Mouse (Mus musculus) frontal cortex, postnatal 10 days (tissue): Measurements from ENCODE around the gene Plpp1.

Source experiments
- DNase-seq, 2 experiments: peaks; one replicate each; pipeline ENCODE4 v3.0.0; 2022; ENCODE audit warnings: low spot score in 2 of 2, mixed read lengths in 1 of 2

Plpp1 gene

DNA sequence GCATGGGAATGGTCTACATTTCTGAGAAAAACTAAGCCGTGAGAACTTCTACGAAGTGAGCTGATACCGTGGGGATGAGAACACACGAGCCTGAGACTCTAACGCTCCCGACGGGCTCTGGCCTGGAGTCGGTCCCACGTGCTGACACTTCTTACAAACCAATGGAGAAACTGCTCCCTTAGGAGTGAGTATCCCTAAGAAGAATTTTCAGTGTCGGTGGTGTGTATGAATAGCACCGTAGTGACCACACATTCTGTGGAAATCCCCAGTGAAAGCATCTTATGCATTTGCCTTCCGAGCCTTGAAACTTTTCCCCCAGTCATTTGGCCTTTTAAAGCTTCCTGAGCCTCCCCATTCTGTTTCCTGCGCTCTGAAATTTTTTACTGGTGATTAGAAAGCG is 27.7 kb upstream of the Plpp1 start:
- DNase-seq = no peak

DNA sequence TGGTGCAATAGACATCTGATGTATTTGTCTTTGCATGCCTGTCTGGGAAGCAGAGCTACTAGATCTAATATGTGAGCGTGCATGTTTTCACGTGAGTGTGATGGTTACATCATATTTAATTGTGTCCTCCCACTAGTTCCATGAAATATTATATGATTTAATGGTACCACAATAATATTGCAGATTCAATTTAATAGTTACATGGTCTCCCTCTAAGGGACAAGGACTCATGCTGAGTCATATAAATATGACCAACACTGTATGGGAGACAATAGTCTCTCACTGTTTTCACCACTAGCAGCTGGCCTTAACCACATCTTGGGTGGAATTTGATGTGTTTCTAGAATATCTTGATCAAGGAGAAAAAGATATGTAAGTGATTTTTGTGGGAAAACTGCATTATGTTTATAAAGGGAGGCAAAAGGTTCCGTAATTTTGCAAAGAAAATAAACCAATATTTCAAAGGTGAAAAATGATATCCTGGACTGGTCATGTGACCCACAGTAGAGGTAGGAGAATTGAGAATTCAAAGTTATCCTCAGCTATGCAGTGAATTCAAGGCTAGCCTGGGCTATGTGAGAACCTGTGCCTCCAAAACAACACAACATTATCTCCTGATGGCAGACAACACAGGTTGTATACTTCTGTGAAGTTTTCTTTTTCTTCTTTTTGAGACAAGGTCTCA is 26.5 kb upstream of the Plpp1 start:
- no peak for DNase-seq

DNA sequence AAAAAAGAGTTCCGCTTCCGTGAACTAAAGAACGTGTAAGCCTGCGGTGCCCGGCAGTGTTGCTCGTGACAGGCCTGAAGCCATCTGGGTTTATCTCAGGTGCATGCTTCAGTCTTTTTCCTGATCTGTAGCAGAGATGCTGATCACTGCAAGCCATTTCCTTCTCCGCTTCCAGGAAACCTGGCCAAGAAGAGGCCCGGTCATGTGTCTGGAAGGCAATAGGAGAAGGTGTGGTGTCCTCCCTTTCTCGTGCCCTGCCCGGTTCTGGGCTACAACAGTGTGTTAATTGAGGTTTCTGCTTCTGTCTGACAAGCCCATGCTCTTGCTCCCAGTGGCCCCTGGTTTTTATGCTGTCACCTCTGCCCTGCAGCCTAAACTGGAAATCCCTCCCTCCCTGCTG is 24.7 kb upstream of the Plpp1 start:
- no peak for DNase-seq

DNA sequence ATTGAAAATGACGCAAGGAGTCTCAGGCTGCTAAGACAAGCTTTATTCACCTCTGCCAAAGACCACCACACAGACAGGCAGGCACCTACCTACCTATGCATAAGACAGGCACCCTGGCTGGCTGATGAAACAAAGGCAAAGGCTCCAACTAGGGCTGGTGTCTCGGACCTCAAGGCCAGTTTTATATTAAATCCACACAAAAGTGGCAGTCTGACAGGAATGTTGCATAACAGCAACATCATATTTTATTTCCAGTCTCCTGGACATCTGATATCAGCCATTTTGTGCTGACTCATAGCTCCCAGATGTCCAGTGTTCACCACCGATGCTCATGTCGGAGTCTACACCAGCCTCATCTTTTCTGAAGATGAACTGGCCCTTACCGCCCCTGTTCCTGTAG is 22.2 kb upstream of the Plpp1 start:
- DNase-seq = no peak

DNA sequence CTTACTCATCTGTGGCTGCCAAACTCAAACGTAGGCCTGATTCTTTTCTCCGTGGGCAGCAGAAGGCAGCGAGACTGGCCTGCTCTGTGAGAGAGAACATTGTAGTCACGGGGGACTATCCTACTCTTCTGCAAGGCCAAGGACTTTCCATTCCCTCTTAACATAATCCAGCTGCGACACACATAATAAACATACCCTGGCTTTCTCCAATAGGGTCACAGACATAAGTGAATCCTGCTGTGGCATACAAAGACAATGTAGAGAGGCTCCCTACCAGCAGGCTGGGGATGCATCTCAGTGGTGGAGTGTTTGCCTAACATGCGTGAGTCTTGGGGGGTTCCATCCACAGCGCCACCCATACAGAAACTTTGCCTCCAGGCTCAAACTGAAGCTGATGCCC is 15.3 kb upstream of the Plpp1 start:
- DNase-seq = no peak

DNA sequence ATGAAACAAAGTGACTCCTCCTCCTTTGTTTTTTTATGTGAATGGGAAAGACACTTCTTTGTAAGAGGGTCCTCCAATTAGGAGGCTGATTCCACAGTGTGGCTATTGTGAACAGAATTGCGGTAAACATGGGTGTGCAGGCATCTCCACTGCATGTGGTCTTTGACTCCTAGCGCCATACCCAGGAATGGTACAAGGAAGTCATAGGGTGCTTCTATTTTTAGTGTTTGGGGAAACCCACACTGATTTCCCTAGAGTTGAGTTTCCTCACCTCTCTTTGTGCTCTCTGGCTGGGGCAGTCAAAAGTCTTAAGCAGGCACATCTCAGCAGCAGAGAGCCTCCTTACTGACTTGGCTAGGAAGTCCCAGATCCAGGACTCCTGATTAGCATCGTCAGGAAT is 14.4 kb upstream of the Plpp1 start:
- DNase-seq = no peak

- no peak for DNase-seq
Measured at GRCm38 (mm10) chr13:112786942-112787533, 13.6 kb upstream of the Plpp1 start.

GRCm38 (mm10) chr13:112790774-112791173 is 9.8 kb upstream of the Plpp1 start:
- DNase-seq = no peak

GRCm38 (mm10) chr13:112791906-112792305 is 8.7 kb upstream of the Plpp1 start:
- no peak for DNase-seq

DNA sequence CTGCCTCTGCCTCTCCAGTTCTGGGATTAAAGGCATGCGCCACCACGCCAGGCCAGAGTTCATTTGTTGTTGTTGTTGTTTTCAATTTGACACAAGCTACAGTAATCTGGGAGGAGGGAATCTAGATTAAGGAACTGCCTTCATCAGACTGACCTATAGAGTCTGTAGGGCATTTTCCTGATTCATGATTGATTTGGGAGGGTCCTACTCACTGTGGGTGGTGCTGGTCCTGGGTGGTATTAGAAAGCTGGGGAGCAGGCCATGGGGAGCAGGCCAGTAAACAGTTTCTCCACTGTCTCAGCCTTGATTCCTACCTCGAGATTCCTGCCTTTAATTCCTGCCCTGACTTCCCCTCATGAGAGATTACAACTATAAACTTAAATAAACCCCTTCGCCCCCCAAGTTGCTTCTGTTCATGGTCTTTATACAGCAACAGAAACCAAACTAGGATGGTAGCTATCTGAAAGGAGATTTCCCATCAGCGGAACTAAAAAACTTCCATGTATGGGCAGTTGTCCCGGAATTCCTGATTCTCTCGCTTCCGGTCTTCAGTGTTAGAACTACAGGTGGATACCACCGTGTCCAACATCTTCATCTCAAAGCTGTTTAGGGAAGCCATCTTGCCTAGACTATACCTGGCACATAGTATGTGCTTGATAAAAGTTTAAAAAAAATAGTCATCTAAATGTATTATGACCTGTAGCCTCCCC is 2.2 kb upstream of the Plpp1 start:
- DNase-seq = no peak

- no peak for DNase-seq
Measured at GRCm38 (mm10) chr13:112798953-112799305, 1.7 kb upstream of the Plpp1 start.

DNA sequence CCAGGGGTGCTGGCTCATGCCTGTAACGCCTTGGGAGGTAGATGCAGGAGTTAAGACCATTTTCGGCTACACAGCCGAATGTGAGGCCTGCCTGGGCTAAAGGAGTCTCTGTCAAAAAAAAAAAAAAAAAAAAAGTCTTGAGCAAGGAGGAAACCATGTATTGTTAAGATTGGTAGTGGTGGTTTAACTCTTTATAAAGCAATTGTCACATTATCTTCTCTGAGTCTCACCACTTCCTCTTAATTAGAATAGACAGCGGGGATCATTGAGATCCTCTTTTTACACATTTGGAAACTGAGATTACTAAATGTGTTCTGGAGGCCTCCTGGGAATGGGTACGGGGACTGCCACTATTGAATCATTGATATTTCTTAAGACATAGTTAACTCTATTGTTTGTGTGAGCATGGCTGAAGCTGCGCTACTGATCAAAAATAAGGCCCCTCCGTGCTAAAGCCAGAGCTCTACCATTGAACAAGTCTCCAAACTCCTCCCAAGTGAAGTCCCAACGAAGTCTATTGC is 811 bp upstream of the Plpp1 start:
- no peak for DNase-seq

DNA sequence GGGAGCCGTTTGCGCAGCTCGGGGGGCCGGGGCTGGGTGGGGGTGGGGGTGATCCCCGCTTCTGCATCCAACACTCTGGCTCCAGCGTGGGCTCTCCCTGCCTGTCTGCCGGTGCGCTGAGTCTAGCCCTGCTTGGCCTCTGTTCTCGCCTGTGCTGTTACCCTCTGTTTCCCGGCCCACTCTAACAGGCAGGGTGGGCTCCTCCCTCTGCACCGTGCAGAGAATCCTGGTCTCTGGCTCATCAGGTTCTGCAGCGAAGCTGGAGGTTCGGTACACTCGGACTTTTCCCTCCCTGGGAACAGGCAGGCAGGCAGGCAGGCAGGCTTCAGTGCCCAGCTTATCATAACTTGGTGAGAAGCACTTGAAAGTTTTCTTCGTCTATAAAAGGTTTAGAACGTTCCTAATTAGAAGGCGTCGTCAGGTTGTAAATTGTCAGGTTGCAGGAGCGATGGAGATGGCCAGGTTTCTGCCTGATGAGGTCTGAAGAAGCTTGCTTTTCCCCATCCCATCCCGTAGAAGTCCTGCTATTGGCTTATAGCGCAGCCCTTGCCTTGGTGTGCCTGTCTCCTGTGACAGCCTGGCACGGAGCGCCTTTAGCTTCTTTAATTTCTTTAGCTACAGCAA is 901 bp downstream of the Plpp1 start:
- peak; percentile 13 to 34 for DNase-seq

- DNase-seq = no peak
Measured at GRCm38 (mm10) chr13:112803106-112803505, 2.5 kb downstream of the Plpp1 start.

- no peak for DNase-seq
Measured at GRCm38 (mm10) chr13:112803661-112804060, 3.1 kb downstream of the Plpp1 start.

DNA sequence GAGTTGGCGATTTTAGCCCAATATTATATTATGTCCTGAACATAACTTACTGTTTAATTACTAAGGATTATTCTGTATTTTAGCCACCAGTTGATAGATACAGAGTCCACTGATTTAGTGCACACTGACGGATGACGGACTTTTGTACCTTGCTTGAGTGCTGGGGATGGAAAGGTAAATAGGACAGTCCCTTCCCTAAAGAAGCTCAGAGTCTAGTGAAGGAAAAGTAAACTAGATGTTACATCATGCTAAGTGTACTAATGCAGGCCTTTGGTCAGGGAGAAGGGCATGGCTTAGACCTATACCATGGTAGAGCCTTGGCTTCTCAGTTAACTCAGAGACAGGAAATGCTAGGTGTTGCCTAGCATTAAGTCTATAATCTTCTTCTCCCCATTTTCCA is 4.9 kb downstream of the Plpp1 start:
- DNase-seq = no peak

GRCm38 (mm10) chr13:112807936-112808667 is 7.5 kb downstream of the Plpp1 start:
- DNase-seq = no peak

DNA sequence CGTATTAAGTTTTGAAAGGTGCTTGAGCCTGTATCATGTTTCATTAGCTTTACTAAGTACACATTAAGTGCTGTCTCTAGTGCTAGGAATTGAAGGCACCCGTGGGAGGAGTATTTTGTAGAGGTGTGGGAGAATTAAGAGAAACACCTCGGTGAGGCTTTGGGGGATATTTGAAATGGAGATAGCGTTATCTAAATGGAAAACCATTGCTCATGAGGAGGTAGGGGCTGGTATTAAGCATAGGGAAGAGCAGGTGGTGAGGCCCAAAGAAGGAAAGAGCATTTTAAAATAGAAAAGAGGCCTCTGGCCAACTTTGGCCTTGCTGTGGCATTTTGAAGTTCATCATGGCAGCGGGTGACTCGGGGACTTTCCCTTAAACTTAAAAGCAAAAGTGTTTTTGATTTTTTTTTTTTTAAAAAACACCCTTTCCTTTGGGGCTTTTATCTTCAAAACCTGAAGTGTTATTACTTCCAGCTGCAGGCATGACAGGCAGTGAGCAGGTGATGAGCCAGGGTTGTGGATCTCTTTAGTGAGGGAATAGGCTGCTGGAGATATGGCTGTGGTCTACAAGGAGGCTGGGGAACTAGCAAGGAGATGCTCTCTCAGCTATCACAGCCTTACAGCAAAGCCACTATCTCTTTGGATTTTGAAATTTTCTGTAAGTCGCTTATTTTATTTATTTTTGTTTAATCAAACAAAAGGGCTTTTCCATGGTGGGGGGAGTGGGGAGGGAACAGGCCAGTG is 9.1 kb downstream of the Plpp1 start:
- no peak for DNase-seq

DNA sequence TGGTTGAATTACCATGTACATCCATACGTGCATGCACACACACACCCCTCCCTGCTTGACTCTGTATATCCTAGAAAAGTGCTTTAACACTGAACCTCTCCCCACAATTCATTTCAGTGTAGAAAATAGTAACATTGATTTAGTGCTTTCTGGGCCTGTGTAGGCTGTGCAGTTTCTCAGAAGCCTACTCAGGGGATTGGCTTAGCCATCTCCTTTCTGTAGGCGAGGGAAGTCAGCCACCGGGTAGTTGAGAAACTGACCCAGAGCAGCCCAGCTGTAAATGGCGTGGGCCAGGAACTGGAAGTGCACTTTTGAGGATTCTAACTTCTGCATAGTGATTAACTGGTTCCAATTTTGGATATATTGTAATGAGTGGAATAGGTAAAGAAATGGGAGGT is 9.7 kb downstream of the Plpp1 start:
- DNase-seq = no peak

- DNase-seq = no peak
Measured at GRCm38 (mm10) chr13:112810751-112811150, 10.2 kb downstream of the Plpp1 start.

- DNase-seq = no peak
Measured at GRCm38 (mm10) chr13:112811708-112812403, 11.3 kb downstream of the Plpp1 start.
